Mouse (Mus musculus) megakaryocyte, adult 5-6 weeks (primary cell): ENCODE measurements around the gene Cdk5rap2. TPM values are rescaled to one million over a fixed set of nuclear protein-coding genes. Genes with fewer than 3 reads are reported as not detected.

Experiments used
- ATAC-seq: 2 replicates; pipeline ENCODE4 v1.8.0; 2016; ENCODE audit warnings: mild to moderate bottlenecking, inconsistent platforms; ENCODE audit not compliant: poor library complexity, severe bottlenecking
- total RNA-seq, 2 experiments: library from RNA; stranded (forward) in 1 of 2; stranded (reverse) in 1 of 2; fragments of 153-499, 151-499 nt in 1 of 2; fragments of 221-1000, 200-1000 nt in 1 of 2; gene quantifications; 2 replicates each; pipeline versions ENCODE4 v1.2.3 to v1.2.4; 2015 to 2017

Cdk5rap2 gene
- total RNA-seq, 2 experiments from 2014 or later, result 11.4 to 26.3 TPM

GRCm38 (mm10) chr4:70354448-70354847, 55.8 kb downstream of the Cdk5rap2 start:
- ATAC-seq, result no peak

- ATAC-seq, result no peak
Measured at GRCm38 (mm10) chr4:70353656-70354055, 56.6 kb downstream of the Cdk5rap2 start.

- ATAC-seq, result no peak
Measured at GRCm38 (mm10) chr4:70335444-70336144, 74.6 kb downstream of the Cdk5rap2 start.

- no peak for ATAC-seq
Measured at GRCm38 (mm10) chr4:70334995-70335394, 75.2 kb downstream of the Cdk5rap2 start.

GRCm38 (mm10) chr4:70332981-70333380, 77.3 kb downstream of the Cdk5rap2 start:
- ATAC-seq, result no peak

- ATAC-seq, result no peak
Measured at GRCm38 (mm10) chr4:70332576-70332975, 77.7 kb downstream of the Cdk5rap2 start.

GRCm38 (mm10) chr4:70331181-70331580, 79.1 kb downstream of the Cdk5rap2 start:
- no peak for ATAC-seq

- no peak for ATAC-seq
Measured at GRCm38 (mm10) chr4:70328033-70328432, 82.2 kb downstream of the Cdk5rap2 start.

- ATAC-seq, result no peak
Measured at GRCm38 (mm10) chr4:70327436-70327835, 82.8 kb downstream of the Cdk5rap2 start.

- no peak for ATAC-seq
Measured at GRCm38 (mm10) chr4:70321586-70321985, 88.7 kb downstream of the Cdk5rap2 start.

GRCm38 (mm10) chr4:70312170-70312569, 98.1 kb downstream of the Cdk5rap2 start:
- ATAC-seq, result no peak

GRCm38 (mm10) chr4:70311530-70311929, 98.7 kb downstream of the Cdk5rap2 start:
- no peak for ATAC-seq

GRCm38 (mm10) chr4:70307230-70307629, 103.0 kb downstream of the Cdk5rap2 start:
- ATAC-seq, result peak; percentile 84

GRCm38 (mm10) chr4:70303870-70304269, 106.4 kb downstream of the Cdk5rap2 start:
- no peak for ATAC-seq

GRCm38 (mm10) chr4:70301187-70301586, 109.1 kb downstream of the Cdk5rap2 start:
- no peak for ATAC-seq

- no peak for ATAC-seq
Measured at GRCm38 (mm10) chr4:70289361-70289760, 120.9 kb downstream of the Cdk5rap2 start.

- no peak for ATAC-seq
Measured at GRCm38 (mm10) chr4:70283163-70283562, 127.1 kb downstream of the Cdk5rap2 start.

- no peak for ATAC-seq
Measured at GRCm38 (mm10) chr4:70278882-70279281, 131.4 kb downstream of the Cdk5rap2 start.

GRCm38 (mm10) chr4:70278057-70278456, 132.2 kb downstream of the Cdk5rap2 start:
- no peak for ATAC-seq

- ATAC-seq, result no peak
Measured at GRCm38 (mm10) chr4:70272943-70273342, 137.3 kb downstream of the Cdk5rap2 start.

GRCm38 (mm10) chr4:70272527-70272926, 137.7 kb downstream of the Cdk5rap2 start:
- ATAC-seq, result no peak

- no peak for ATAC-seq
Measured at GRCm38 (mm10) chr4:70267213-70267906, 142.9 kb downstream of the Cdk5rap2 start.
